Mouse (Mus musculus): ENCODE measurements around the gene Tfr2.

The Tfr2 gene

DNA sequence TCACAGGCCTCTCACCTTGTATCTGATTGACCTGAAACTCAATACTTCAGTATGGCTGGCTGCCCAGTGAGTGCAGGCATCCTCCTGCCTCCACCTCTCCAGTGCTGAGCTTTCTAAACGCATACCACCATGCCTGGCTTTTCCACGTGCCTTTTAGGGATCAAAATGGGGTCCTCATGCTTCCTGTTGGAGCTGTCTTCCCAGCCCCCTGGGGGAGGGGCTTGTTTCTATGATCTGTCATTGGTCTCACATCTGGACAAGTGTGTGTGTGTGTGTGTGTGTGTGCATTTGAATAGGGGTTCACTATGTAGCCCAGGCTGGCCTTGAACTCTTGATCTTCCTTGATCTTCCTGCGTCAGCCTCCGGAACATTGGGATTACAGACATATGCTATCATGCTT is 32.2 kb upstream of the Tfr2 start:
- DNase-seq (ENCODE audit: low read depth, low spot score): no peak

DNA sequence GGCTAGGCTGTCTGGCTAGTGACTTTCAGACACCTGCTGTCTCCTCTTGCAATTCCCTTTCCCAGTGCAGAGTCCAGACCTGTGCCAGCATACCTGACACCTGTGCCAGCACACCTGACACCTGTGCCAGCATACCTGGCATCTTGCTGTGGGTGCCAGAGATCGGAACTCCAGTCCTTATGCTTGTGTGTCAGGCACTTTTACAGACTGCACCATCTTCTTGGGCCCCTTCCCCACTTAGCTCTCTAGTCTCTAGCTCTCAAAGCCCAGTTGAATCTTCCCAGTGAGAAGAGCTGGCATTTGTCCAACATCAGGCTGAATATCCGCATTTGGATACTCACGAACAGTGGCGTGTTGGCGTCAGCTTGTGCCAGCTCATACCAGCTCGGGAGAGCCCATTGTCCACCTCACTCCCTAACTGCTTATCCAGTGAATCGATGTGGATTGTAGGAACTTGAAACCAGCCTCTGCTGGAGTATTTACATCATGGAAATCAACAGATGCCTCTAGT is 30.3 kb upstream of the Tfr2 start:
- DNase-seq (ENCODE audit: low read depth, low spot score): no peak

DNA sequence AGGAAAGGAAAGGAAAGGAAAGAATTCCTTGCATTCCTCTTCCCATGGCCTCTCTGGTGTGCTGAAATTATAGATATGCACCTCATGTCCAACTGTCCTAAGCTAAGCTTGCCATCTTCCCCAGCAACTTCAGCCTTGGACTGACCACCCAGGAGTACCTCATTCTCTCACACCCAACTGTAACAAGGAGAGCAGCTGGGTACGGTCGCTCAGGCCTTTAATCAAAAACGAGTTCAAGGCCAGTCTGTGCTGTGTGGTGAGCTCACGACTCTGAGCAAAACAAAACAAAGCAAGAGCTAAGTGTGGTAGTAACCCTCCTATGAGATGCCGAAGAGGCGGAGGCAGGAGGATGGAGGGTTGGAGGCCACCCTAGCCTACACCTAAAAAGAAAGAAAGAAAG is 28.6 kb upstream of the Tfr2 start:
- no peak for DNase-seq (ENCODE audit: low read depth, low spot score)

DNA sequence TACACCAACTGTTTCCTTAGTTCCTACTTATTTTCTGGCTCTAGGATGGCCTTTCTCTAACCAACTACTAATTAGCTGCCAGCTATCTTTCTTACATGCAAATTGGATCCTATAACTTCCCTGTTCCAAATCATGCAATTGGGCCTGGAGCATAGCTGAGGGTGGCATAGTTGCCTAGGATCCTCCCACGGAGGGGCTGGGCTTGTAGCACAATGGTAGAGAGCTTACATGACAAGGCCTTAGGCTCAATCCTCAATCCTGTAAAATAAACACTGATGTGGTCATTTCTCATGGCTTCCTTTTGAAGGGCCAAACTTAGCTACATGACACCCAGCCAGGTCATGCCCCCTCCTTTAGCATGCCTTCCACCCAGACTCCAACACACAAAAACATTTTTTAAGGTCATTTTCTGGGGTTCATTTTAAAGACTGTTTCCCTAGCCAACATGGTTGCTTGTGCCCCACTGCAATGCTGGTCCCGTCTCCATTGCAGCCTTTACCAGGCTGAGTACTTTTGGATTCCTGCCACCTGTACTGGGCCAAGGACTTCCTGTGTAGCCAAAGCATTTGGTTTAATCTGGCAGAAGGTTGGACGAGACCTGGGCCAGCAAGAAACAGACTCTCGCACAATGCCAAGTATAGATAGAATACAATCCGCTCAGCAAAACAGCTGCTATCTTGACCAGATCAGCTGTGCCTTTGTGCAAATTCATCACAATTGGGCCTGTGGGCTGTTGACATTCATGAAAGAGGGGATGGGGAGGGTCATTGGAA is 27.7 kb upstream of the Tfr2 start:
- DNase-seq (ENCODE audit: low read depth, low spot score): no peak

DNA sequence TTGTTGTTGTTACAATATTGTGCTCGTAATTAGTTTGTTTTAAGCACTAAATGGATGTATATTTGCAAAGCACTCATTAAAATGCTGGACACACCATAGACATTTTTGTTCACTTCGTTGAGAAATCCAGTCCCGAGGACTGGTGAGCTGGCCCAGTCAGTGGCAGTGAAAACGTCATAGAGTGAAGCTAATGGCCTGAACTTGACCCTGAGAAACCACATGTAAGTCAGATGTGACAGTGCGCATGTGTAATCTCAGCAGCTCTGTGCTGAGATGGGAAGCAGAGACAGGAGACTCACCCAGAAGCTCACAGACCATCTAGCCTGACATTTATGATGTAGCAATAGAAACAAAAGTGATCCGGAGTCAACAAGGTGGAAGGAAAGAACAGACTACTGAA is 24.7 kb upstream of the Tfr2 start:
- peak; percentile 56 for DNase-seq (ENCODE audit: low read depth, low spot score)

DNA sequence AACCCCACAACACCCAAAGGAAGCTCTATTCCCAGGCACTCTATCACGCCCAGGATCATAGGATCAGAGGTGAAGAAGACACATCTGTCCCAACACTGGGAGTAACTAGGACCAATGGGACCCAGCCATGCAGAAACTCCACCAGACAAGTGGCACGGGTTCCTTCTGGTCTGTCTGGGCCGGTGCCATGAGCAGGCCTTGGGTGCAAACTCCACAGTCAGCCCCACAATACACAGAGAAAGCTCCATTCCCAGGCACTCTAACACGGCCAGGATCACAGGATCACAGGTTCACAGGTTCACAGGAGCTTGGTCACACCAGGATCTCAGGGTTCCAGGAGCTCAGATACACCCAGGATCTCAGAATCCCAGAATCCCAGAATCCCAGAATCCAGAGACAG is 24.0 kb upstream of the Tfr2 start:
- no peak for DNase-seq (ENCODE audit: low read depth, low spot score)

DNA sequence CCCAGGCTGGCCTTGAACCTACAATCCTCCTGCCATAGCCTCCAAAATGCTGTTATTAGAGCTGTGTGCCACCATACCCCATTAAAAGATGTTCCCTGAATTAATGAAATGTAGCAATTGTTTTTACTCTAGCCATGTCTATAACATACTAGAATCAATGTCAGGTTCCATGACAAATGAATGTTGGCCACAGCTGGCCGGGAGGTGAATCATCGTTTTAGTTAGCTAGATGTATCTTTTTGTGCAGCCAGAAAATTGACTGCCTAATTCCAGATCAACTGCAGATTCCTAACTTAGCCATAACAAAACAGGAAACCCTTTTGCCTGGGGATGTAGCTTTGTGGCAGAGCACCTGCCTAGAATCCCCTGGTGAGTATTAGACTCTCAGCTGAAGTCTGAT is 19.8 kb upstream of the Tfr2 start:
- DNase-seq (ENCODE audit: low read depth, low spot score): peak; percentile 72

DNA sequence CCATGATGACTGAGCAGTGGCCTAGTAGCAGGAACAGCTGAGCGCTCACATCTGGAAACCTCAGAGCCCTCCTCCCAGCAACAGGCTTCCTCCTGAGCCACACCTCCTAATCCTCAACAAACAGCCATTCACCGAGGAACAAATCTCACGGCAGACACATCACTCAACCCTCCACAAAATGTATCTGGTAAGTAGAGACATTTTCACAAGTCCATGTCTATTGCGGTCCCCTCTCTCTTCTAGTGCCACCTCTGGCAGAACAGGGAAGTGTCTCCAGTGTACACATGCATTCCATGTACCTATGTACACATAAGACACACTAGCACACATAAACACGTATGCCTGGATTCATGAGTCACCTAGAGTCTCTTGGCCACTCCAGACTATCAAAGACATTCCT is 18.5 kb upstream of the Tfr2 start:
- peak; percentile 52 for DNase-seq (ENCODE audit: low read depth, low spot score)

DNA sequence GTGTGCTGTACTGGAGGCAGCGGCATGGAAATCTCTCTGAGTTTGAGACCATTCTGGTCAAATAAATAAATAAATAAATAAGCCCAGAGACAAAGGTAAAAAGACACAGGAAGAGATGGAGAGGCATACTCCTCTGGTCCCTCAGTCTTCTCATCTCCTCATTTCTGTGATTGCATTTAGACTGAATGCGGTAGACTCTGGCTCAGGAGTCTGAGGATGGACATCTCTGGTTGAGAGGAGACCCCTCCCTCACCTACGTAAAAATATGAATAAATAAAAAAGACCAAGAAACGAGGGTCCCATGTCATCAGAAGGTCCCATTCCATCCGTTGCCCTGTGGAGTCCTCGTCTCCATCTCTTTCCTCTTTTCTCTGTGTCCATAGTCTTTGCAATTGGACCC is 16.6 kb upstream of the Tfr2 start:
- no peak for DNase-seq (ENCODE audit: low read depth, low spot score)

DNA sequence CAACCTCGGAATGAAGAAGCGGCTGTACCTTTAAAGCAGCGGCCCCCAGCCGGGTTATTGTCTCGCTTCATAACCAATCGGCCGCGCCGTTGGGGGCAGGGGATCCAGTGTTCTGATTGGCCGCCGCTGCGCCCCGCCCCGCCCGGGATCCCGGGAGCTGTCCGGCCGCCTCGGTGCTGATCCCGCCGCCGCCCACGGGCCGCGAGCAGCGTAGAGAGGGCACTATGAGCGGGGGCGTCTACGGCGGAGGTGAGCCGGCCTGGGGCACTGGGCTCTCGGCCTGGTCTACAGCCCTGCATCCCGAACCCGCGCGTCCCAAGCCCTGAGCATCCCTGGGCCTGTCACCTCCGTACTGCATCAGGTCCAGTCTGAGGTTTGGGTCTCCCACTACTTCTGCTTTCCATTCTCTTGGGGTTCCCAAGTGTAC is 16.2 kb upstream of the Tfr2 start, which contains the start of gene Actl6b:
TSS of gene Actl6b (plus strand) at position 107 of the 427 bp plus-strand sequence.
- DNase-seq (ENCODE audit: low read depth, low spot score): no peak

DNA sequence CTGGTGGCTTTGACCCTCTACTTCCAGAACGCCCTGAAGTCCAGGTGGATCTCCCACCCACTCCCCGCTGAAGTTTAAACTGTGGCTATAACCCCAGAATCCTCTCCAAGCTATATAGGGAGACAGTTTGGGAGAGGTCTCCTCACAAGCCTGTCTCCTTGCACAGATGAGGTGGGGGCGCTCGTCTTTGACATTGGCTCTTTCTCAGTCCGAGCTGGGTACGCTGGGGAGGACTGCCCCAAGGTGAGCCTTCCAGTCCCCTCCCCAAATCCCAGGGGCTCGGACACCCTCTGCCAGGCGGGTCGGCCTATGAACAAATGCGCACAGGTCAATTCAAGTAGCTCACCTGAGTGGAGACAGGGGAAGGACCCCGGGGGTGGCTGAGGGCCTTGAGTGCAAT is 15.7 kb upstream of the Tfr2 start:
- no peak for DNase-seq (ENCODE audit: low read depth, low spot score)

DNA sequence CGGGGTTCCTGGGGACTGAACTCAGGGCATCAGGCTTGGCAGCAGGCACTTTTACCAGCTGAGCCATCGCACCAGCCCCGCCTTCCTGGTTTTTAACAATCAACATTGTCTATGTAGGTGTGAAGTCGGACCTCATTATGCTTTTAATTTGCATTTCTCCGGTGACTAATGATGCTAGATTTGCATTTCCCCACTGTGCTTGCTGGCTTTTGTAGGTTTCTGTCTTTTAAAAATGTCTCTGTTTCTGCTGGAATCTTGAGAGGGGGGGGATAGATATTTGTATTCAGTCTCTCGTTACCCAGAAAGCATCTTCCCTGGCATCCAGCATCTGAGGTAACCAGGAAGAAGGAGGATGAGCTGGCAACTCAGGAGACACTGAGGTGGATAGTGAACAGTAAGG is 8.1 kb upstream of the Tfr2 start:
- no peak for DNase-seq (ENCODE audit: low read depth, low spot score)

DNA sequence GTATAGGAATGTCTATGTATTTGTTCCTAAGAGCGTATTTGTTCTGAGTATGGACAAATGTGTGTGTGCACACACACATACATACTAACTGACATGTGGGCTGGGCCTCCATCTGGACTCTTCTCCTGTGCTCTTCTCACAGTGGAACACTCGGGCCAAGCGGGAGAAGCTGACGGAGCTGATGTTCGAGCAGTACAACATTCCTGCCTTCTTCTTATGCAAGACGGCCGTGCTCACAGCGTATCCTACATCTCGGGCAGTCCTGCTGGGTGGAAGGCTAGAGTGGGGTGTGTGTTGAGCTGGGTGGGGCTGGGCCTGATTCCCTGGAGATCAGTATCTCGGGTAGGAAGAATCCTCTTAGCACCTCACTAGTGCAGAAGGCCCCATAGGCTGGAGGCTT is 6.7 kb upstream of the Tfr2 start:
- DNase-seq (ENCODE audit: low read depth, low spot score): no peak

DNA sequence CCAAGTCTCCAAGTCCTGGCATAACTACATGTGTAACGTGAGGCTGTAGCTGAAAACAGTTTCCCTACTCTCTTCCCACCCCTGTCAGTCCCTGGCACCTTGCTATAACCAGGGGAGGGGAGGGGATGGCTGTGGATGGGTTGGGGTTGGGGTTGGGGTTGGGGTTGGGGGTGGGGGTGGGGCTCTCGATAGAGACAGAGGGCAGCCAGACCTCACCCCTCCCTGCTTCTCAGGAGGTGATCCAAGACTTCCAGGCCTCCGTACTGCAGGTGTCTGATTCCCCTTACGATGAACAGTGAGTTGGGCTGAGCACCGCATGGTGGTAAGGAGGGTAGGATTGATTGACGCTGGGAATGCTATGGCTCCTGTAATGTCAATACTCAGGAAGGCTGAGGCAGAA is 3.9 kb upstream of the Tfr2 start:
- DNase-seq (ENCODE audit: low read depth, low spot score): no peak

DNA sequence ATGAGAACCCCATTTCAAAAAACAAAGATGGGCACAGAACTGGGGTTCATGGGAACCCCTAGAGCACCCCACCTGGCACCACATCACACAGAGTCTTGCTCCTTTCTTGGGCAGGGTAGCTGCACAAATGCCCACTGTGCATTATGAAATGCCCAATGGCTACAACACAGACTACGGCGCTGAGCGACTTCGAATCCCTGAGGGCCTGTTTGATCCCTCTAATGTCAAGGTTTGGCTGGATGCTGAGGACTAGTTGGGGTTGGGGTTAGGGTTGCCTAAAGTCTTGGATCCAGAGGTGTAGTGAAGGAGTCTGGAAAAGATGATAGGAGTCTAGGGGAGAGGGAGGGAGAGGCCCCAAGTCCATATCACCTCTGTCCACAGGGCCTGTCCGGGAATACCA is 3.2 kb upstream of the Tfr2 start:
- no peak for DNase-seq (ENCODE audit: low read depth, low spot score)

DNA sequence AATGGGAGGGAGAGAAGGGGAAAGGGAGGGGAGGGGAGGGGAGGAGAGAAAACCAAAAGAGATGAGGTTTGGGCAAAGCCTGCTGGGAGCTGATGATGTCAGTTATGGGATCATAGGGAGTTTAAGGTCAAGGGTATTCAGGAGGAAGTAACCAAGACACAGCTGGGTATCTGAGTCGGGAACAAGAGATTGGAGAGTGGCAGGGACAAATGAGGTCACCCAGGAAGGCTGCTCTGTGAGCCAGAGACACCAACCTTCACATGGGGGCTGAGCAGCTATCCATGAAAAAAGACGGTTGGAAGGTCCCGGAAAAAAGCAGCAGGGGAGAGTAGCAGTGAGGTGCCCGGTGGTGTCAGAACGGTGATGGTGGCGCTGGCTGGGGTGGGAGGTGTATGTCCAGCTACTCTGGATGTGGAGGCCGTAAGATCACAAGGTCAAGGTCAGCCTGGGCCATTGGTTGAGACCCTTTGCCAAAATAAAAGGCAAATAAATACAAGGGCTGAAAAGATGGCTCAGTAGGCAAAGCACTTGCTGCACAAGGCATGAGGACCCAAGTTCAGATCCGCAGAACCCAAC is 1.3 kb upstream of the Tfr2 start:
- DNase-seq (ENCODE audit: low read depth, low spot score): no peak

DNA sequence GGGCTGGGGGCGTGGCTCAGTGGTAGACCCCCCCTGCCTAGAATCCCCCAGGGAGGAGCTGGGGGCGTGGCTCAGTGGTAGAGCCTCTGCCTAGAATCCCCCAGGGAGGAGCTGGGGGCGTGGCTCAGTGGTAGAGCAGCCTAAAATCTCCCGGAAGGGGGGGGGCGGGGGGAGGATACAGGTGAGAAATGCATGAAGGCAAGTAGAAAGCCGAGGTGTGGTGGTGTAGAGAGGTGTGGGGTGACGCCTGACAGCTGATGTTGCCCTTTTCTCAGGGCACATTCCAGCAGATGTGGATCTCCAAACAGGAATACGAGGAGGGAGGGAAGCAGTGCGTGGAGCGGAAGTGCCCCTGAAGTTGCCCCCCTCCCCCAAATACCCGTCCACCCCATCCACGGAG is 609 bp upstream of the Tfr2 start:
- DNase-seq (ENCODE audit: low read depth, low spot score): no peak

DNA sequence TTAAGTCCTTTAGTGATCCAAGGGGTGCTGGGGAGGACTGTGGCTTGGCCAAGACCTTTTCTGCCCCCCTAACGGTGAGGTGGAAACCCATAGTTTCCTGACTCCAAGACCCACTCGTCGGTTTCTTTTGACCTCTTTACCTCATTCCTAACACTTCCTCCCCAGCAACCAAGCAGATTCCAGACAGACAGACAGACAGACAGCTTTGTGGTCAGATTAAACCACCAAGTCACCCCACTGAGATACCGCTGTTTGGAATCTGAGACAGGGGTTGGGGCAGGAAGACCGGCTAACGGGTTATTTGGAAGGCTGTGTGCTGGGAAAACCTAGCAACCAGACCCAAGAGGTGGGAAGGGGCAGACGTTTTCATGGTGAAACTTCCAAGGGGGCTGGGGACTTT is 541 bp downstream of the Tfr2 start:
- no peak for DNase-seq (ENCODE audit: low read depth, low spot score)

DNA sequence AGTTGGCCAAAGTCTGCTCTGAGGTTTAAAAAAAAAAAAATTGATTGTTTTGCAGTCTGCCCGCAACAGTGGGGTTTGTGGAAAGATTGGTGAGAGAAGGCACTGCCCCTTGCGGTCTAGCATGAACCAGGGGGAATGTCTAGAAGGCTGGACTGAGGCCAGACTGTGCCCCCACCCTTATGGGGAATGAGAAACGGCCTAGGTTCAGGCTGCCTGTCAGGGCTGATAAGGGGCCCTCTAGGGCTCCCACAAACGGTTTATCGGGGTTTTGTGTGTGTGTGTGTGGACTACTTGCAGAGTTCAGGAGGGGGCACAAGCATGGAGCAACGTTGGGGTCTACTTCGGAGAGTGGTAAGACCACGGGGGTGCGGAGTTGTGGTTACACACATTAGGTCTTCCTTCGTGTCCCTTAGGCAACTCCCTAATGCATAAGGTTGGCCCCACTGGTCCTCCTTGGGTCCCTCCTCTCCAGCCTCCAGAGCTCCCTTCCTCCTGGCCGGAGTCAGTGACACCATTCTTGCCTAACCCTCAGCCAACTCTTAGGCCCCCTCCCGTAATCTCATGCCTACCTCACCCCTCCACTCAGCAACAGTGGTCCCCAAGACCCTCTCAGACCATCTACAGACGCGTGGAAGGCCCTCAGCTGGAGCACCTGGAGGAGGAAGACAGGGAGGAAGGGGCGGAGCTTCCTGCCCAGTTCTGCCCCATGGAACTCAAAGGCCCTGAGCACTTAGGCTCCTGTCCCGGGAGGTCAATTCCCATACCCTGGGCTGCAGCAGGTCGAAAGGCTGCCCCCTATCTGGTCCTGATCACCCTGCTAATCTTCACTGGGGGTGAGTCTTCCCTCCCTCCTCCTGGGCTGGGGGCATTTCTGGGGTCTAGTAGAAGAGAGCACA is 1.3 kb downstream of the Tfr2 start:
- DNase-seq (ENCODE audit: low read depth, low spot score): no peak

DNA sequence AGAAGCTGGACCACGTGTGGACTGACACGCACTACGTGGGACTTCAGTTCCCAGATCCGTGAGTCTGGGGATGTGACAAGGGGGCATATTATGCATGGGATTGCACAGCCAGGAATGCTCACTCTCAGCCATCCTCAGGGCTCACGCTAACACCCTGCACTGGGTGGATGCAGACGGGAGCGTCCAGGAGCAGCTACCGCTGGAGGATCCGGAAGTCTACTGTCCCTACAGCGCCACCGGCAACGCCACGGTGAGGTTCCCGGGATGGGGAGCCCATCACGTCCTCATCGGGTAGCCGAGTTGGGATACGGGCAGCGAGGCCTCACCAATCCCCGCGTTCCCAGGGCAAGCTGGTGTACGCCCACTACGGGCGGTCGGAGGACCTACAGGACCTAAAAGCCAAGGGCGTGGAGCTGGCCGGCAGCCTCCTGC is 4.8 kb downstream of the Tfr2 start:
- no peak for DNase-seq (ENCODE audit: low read depth, low spot score)

DNA sequence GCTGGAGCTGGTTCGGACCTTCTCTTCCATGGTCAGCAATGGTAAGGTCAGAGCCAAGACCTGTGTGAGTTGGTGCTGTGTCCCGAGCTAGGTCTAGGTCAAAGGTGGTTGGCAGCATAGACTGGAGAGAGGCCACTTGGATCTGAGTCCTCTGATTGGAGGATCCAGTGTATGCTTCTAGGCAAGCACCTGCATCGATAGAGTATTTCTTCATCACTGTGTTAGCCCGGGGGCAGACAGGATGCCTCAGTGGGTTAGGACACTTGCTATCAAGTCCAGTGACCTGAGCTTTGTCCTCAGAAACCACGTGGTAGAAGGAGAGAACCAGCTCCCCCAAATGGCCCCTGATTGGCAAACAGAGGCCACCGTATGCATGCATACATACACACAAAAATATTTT is 10.6 kb downstream of the Tfr2 start:
- DNase-seq (ENCODE audit: low read depth, low spot score): no peak

DNA sequence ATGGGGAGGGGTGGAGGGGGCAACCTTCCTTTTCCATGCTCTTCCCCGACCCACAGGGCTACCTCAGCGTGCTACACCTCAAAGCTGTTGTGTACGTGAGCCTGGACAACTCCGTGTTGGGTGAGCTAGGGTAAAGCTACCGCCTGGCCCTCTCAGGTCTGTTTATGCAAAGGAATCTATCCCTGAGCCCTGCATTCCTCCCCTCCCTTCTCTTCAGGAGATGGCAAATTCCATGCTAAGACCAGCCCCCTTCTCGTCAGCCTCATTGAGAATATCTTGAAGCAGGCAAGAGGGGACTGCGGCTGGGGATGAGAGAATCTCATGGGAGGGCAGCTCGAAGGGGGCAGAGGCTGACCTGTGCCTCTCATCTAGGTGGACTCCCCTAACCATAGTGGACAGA is 13.1 kb downstream of the Tfr2 start:
- no peak for DNase-seq (ENCODE audit: low read depth, low spot score)
